Mouse (Mus musculus): ENCODE measurements at regions not wholly inside any gene's neighbourhood (a gene's known extent, or its start where the extent isn't known, plus 50 kb on each side); places are given as distances from the start of the nearest gene placed in this dataset.

GRCm38 (mm10) chr6:93395952-93396351, 452.7 kb upstream of the Adamts9 start:
- H3K4me3 ChIP-seq (ENCODE audit: control insufficient read depth in 1 of 2, insufficient read depth in 1 of 2, low read depth in 2 of 2, low read length in 2 of 2) = no peak overlapping the region
- no peak overlapping the region for H3K27ac ChIP-seq (ENCODE audit: control insufficient read depth, low read depth, low read length)
- no peaks in the 10 kb centered on the region for H3K9me3 ChIP-seq (replicated peaks; ENCODE audit: insufficient read depth, low read length)
- H3K36me3 ChIP-seq (ENCODE audit: control insufficient read depth in 1 of 2, insufficient read depth in 2 of 2, low read length in 2 of 2) = no peaks in the 10 kb centered on the region
- H3K4me1 ChIP-seq (ENCODE audit: control insufficient read depth in 1 of 2, insufficient read depth in 2 of 2, low read length in 2 of 2) = no peaks in the 10 kb centered on the region
- H3K27me3 ChIP-seq (ENCODE audit: control insufficient read depth in 1 of 2, insufficient read depth in 2 of 2, low read length in 2 of 2) = no peaks in the 10 kb centered on the region
- no peak for TF ChIP-seq MYC (IDR thresholded peaks at IDR 0.05; ENCODE audit: low read depth, low read length)
- DNase-seq (ENCODE audit: low read depth, low spot score) = no peak
- H3K9ac ChIP-seq (ENCODE audit: control insufficient read depth, low read depth, low read length, poor library complexity, severe bottlenecking) = no peak overlapping the region
- H3K79me2 ChIP-seq (ENCODE audit: control insufficient read depth, insufficient read depth, low read length, poor library complexity) = no peaks in the 10 kb centered on the region

DNA sequence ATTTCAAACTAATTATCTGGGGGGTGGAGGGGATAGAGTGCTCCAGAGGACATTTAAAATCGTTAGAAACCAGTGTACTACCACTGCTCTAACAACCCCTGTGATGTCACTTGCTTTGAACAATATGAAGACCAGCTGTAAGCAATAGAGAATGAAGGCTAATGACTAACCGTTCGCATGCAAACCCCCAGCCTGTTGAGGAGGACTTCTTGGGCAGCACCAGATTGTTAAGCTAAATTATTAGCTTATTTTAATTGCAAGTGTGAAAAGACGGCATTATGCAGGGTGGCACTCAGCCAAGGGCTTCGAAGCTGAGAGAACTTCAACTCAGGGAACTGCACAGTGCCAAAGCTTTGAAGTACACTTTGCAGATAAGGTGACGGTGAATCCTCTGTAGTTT, 452.0 kb upstream of the Adamts9 start:
- Histone ChIP-seq H3K27ac (ENCODE audit: control insufficient read depth, low read depth, low read length) (no peak overlapping the region), H3K9me3 (replicated peaks; ENCODE audit: insufficient read depth, low read length) (no peaks in the 10 kb centered on the region), H3K27me3 (ENCODE audit: control insufficient read depth in 1 of 2, insufficient read depth in 2 of 2, low read length in 2 of 2) (no peaks in the 10 kb centered on the region), H3K9ac (ENCODE audit: control insufficient read depth, low read depth, low read length, poor library complexity, severe bottlenecking) (no peak overlapping the region), H3K4me1 (ENCODE audit: control insufficient read depth in 1 of 2, insufficient read depth in 2 of 2, low read length in 2 of 2) (no peaks in the 10 kb centered on the region), H3K4me3 (ENCODE audit: control insufficient read depth in 1 of 2, insufficient read depth in 1 of 2, low read depth in 2 of 2, low read length in 2 of 2) (no peak overlapping the region), H3K79me2 (ENCODE audit: control insufficient read depth, insufficient read depth, low read length, poor library complexity) (no peaks in the 10 kb centered on the region), H3K36me3 (ENCODE audit: control insufficient read depth in 1 of 2, insufficient read depth in 2 of 2, low read length in 2 of 2) (no peaks in the 10 kb centered on the region)
- TF ChIP-seq POLR2AphosphoS2 (IDR thresholded peaks at IDR 0.05; ENCODE audit: low read length) (no peak), ZC3H11A (IDR thresholded peaks at IDR 0.05; ENCODE audit: low read depth, low read length) (no peak), MYB (IDR thresholded peaks at IDR 0.05; ENCODE audit: low read depth, low read length) (no peak), CHD1 (IDR thresholded peaks at IDR 0.05; ENCODE audit: low read depth, low read length) (no peak), NRF1 (IDR thresholded peaks at IDR 0.05; ENCODE audit: insufficient read depth, low read depth, low read length, poor library complexity, severe bottlenecking) (no peak), CHD2 (IDR thresholded peaks at IDR 0.05; ENCODE audit: low read length) (no peak), CTCF (IDR thresholded peaks at IDR 0.05 in 2 of 3, conservative IDR thresholded peaks at IDR 0.05 in 1 of 3; ENCODE audit: control insufficient read depth in 1 of 3, insufficient read depth in 1 of 3, low read depth in 2 of 3, low read length in 3 of 3, poor library complexity in 1 of 3, severe bottlenecking in 1 of 3) (no peak), UBTF (IDR thresholded peaks at IDR 0.05; ENCODE audit: borderline replicate concordance, insufficient read depth, low read depth, low read length) (no peak), NELFE (IDR thresholded peaks at IDR 0.05; ENCODE audit: low read depth, low read length) (no peak), USF2 (IDR thresholded peaks at IDR 0.05; ENCODE audit: borderline replicate concordance in 1 of 2, insufficient read depth in 1 of 2, low read depth in 1 of 2, low read length in 2 of 2) (no peak), KAT2A (conservative IDR thresholded peaks at IDR 0.05; ENCODE audit: low read depth, low read length) (no peak), POLR2A (IDR thresholded peaks at IDR 0.05; ENCODE audit: control insufficient read depth in 1 of 2, insufficient read depth in 1 of 2, low read depth in 1 of 2, low read length in 2 of 2, poor library complexity in 1 of 2) (no peak)
- no peak for DNase-seq (ENCODE audit: low read depth, low spot score)

DNA sequence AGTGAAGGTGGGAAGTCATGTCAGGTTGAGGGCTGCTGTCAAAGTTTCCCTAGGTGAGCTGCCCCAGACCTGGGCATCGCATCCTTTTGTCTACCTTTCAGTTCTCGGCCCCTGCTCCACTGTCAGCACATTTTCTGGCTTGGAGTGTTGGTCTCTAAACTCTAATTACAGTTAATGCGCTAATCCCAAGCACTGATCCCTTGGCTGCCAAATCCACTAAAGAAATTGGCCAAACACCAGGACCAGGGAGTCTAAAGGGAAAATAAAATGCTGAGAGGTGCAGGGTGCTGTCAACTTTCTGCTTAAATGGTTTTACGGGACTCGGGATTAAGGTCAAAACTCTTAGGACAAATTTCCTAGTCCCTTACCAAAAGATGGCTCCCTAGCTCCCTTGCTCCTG, 450.3 kb upstream of the Adamts9 start:
- DNase-seq (ENCODE audit: low read depth, low spot score) = no peak
- no peak overlapping the region for H3K4me3 ChIP-seq (ENCODE audit: control insufficient read depth in 1 of 2, insufficient read depth in 1 of 2, low read depth in 2 of 2, low read length in 2 of 2)
- H3K79me2 ChIP-seq (ENCODE audit: control insufficient read depth, insufficient read depth, low read length, poor library complexity) = no peaks in the 10 kb centered on the region
- H3K9me3 ChIP-seq (replicated peaks; ENCODE audit: insufficient read depth, low read length) = no peaks in the 10 kb centered on the region
- H3K36me3 ChIP-seq (ENCODE audit: control insufficient read depth in 1 of 2, insufficient read depth in 2 of 2, low read length in 2 of 2) = no peaks in the 10 kb centered on the region
- no peak overlapping the region for H3K9ac ChIP-seq (ENCODE audit: control insufficient read depth, low read depth, low read length, poor library complexity, severe bottlenecking)
- no peaks in the 10 kb centered on the region for H3K4me1 ChIP-seq (ENCODE audit: control insufficient read depth in 1 of 2, insufficient read depth in 2 of 2, low read length in 2 of 2)
- no peak overlapping the region for H3K27ac ChIP-seq (ENCODE audit: control insufficient read depth, low read depth, low read length)
- no peaks in the 10 kb centered on the region for H3K27me3 ChIP-seq (ENCODE audit: control insufficient read depth in 1 of 2, insufficient read depth in 2 of 2, low read length in 2 of 2)
- TF ChIP-seq ZNF384 (IDR thresholded peaks at IDR 0.05; ENCODE audit: low read depth, low read length) (no peak), TCF12 (IDR thresholded peaks at IDR 0.05; ENCODE audit: low read depth, low read length) (no peak), MEF2A (IDR thresholded peaks at IDR 0.05; ENCODE audit: extremely low read depth, insufficient replicate concordance, low read depth, low read length, poor library complexity, severe bottlenecking) (no peak), ZMIZ1 (IDR thresholded peaks at IDR 0.05; ENCODE audit: low read depth, low read length) (no peak)
